Comparison of ENCODE assay signal across 8 mouse cellular contexts in the genomic region with DNA sequence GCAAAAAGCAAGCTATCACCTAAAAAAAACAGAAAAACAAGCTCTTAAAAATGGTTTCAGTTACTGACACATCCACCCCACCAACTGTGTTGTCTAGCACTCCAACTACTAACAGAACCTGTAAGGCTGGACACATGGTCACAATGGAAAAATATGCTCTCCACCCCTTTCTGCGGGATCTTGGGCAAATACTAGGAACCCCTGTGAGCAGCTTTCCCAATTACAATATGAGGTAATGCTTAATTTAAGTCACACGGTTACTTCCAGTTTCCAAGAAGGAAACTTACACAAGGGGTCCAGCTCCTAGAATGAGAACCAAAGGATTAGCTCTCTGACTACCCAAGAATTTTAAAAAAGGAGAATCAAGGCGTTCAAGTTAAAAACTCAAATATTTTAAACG. TPM values are rescaled to one million over a fixed set of nuclear protein-coding genes. Genes with fewer than 3 reads are reported as not detected.
DNase-seq lines count a peak whose midpoint lies in the region; ATAC-seq and TF ChIP-seq lines count a peak whose summit lies in the region.

No protein-coding gene starts in this region.

- intact Hi-C loops in gastrocnemius, postnatal 36 days (cut with DNase I), result loop anchor here (10.0 kb wide), 1 partner anchor 159 kb away; no protein-coding TSS in a partner anchor

- peak; percentile 42 for DNase-seq in kidney, postnatal 0 days (ENCODE audit: low spot score)
- DNase-seq in kidney, postnatal 4 days, result no peak
- peak; percentile 9 for DNase-seq in naive thymus-derived CD4-positive, alpha-beta T cell, adult 2 months (ENCODE audit: low read depth)
- DNase-seq in layer of hippocampus, postnatal 36 days, result no peak
- DNase-seq in gastrocnemius, postnatal 36 days, result no peak
- DNase-seq in cerebellum, postnatal 36 days, result no peak

- H3K4me3 ChIP-seq in kidney, postnatal 0 days (replicated peaks; ENCODE audit: low read depth, low read length), result peak overlapping the region; percentile 93
- H3K4me3 ChIP-seq in embryonic facial prominence, embryonic 15.5 days (replicated peaks), result peak overlapping the region; percentile 92
- peak overlapping the region; percentile 91 for H3K4me3 ChIP-seq in limb, embryonic 13.5 days

- H3K27ac ChIP-seq in kidney, postnatal 0 days, result no peak overlapping the region
- no peak overlapping the region for H3K27ac ChIP-seq in embryonic facial prominence, embryonic 15.5 days (replicated peaks)
- no peak overlapping the region for H3K27ac ChIP-seq in limb, embryonic 13.5 days

- H3K9ac ChIP-seq in kidney, postnatal 0 days (ENCODE audit: low read depth, low read length), result 0 out of 2 replicates have a peak overlapping the region, but pooled peaks have one; percentile 92
- H3K9ac ChIP-seq in embryonic facial prominence, embryonic 15.5 days, result 0 out of 2 replicates have a peak overlapping the region, but pooled peaks have one; percentile 19
- H3K9ac ChIP-seq in limb, embryonic 13.5 days, result peak overlapping the region; percentile 97

- WGBS in kidney, postnatal 0 days, result 34% methylated on average over 4 of the region's 4 CpGs
- WGBS in embryonic facial prominence, embryonic 15.5 days, result 20% methylated on average over 4 of the region's 4 CpGs
- 28% methylated on average over 4 of the region's 4 CpGs for WGBS in limb, embryonic 13.5 days

- no peaks in the 10 kb centered on the region for H3K27me3 ChIP-seq in kidney, postnatal 0 days (ENCODE audit: insufficient read depth, low read length)
- no peaks in the 10 kb centered on the region for H3K27me3 ChIP-seq in embryonic facial prominence, embryonic 15.5 days
- no peaks in the 10 kb centered on the region for H3K27me3 ChIP-seq in limb, embryonic 13.5 days

- TF ChIP-seq CTCF in kidney, postnatal 0 days (IDR thresholded peaks at IDR 0.05; ENCODE audit: low read depth), result no peak

- ATAC-seq in kidney, postnatal 0 days (replicated peaks; ENCODE audit: low FRiP score, low read depth), result no peak
- ATAC-seq in embryonic facial prominence, embryonic 15.5 days (ENCODE audit: insufficient number of reproducible peaks, low FRiP score, low TSS enrichment, low read depth), result no peak
- ATAC-seq in limb, embryonic 13.5 days (ENCODE audit: low FRiP score, low read depth), result no peak

- peak overlapping the region; percentile 80 for H3K4me2 ChIP-seq in kidney, postnatal 0 days (ENCODE audit: low read length)
- H3K4me2 ChIP-seq in embryonic facial prominence, embryonic 15.5 days (replicated peaks), result peak overlapping the region; percentile 63
- H3K4me2 ChIP-seq in limb, embryonic 13.5 days (replicated peaks), result peak overlapping the region; percentile 70

- no peaks in the 10 kb centered on the region for H3K4me1 ChIP-seq in kidney, postnatal 0 days (replicated peaks; ENCODE audit: insufficient read depth, low read length)
- H3K4me1 ChIP-seq in embryonic facial prominence, embryonic 15.5 days, result peaks cover 13% of the 10 kb centered on the region
- H3K4me1 ChIP-seq in limb, embryonic 13.5 days, result peaks cover 17% of the 10 kb centered on the region

- H3K9me3 ChIP-seq in kidney, postnatal 0 days (replicated peaks; ENCODE audit: low read length), result no peaks in the 10 kb centered on the region
- no peaks in the 10 kb centered on the region for H3K9me3 ChIP-seq in embryonic facial prominence, embryonic 15.5 days (replicated peaks)
- H3K9me3 ChIP-seq in limb, embryonic 13.5 days, result no peaks in the 10 kb centered on the region

- H3K36me3 ChIP-seq in kidney, postnatal 0 days (ENCODE audit: insufficient read depth, low read length), result peaks cover 19% of the 10 kb centered on the region; the same call in 1 of the 2 replicates
- H3K36me3 ChIP-seq in embryonic facial prominence, embryonic 15.5 days, result peaks cover 27% of the 10 kb centered on the region
- peaks cover 37% of the 10 kb centered on the region for H3K36me3 ChIP-seq in limb, embryonic 13.5 days

RNA-seq across cellular contexts. Expression of a gene that starts 1.3 kb away (rescaled TPM):
- polyA plus RNA-seq in kidney, postnatal 0 days (2015; fragmentation: Nextera tagmentation; extraction: Ambion mirVana), result 8.5 and 9.8 TPM in 2 replicates
- 8.6 and 9.4 TPM in 2 replicates for polyA plus RNA-seq in embryonic facial prominence, embryonic 15.5 days (2015; fragmentation: Nextera tagmentation; extraction: Ambion mirVana)
- 8.6 and 8.8 TPM in 2 replicates for polyA plus RNA-seq in limb, embryonic 13.5 days (2015; fragmentation: Nextera tagmentation; extraction: Ambion mirVana)
- total RNA-seq in layer of hippocampus, postnatal 36 days (2021), result 10 to 100 TPM; 16.6 to 19.3 TPM
- total RNA-seq in gastrocnemius, postnatal 36 days (2021), result 10 to 100 TPM; 30.1 to 33.8 TPM

Comparison
In these comparisons a context has a peak if more than half of its experiments do, and no peak if none do; other contexts are left out.
1. DNase-seq: peak in kidney, postnatal 0 days (single experiment) and naive thymus-derived CD4-positive, alpha-beta T cell, adult 2 months (single experiment); none in kidney, postnatal 4 days (0 of 2), layer of hippocampus, postnatal 36 days (0 of 2), gastrocnemius, postnatal 36 days (0 of 2) and cerebellum, postnatal 36 days (0 of 2).
2. H3K9ac ChIP-seq: peak in every context shown above with its lines; median percentile 97 in limb, embryonic 13.5 days; 92 in kidney, postnatal 0 days; 19 in embryonic facial prominence, embryonic 15.5 days.
3. Peak in every context shown above with its lines, with median percentiles within 50 percentile points of each other: H3K4me2 ChIP-seq and H3K4me3 ChIP-seq.